Mouse (Mus musculus): Measurements from ENCODE around the gene Vmn2r37. TPM values are rescaled to one million over a fixed set of nuclear protein-coding genes. Genes with fewer than 3 reads are reported as not detected.
"Not testable (repeated sequence)": the region's sequence is repeated elsewhere in the genome, so short reads cannot be mapped to it uniquely, and the experiment has no call there.

Vmn2r37 gene
- not detected for total RNA-seq (2021)
- long read RNA-seq, experiment 1: 0 reads
- long read RNA-seq, experiment 2: 0 reads

- intact Hi-C loops (cut with DNase I); DNase-seq (ENCODE audit: low spot score in 2 of 2): not testable (repeated sequence)
Measured at GRCm38 (mm10) chr7:9223553-9223952, at the start of gene Vmn2r37. Gene Vmn2r37 (minus strand): TSS chr7:9223653.

Other genes starting within 250 kb of the Vmn2r37 start
- not detected for gene Vmn2r39, start 192.9 kb downstream of the Vmn2r37 start, total RNA-seq (2021)
- not detected for gene Vmn2r38, start 125.8 kb downstream of the Vmn2r37 start, total RNA-seq (2021)

Measured in left cerebral cortex, postnatal 14 days (tissue).